Mouse (Mus musculus) hindbrain, embryonic 16.5 days (tissue): ENCODE results near the gene Calhm1. TPM values are rescaled to one million over a fixed set of nuclear protein-coding genes. Genes with fewer than 3 reads are reported as not detected.

Experiments
- ATAC-seq: fragments of 200-750 bp; cut with Nextera tagmentation; 2 replicates; pipeline ENCODE4 v1.8.0; 2017; ENCODE audit warnings: moderate TSS enrichment, moderate library complexity
- H3K27ac ChIP-seq: fragments of 300-500 bp; sonication (generic); 2 replicates; pipeline ENCODE4 v1.5.1; 2014; ENCODE audit warnings: low read depth, mild to moderate bottlenecking, control low read depth, low read length, moderate library complexity
- H3K27me3 ChIP-seq: fragments of 300-500 bp; sonication (generic); replicated peaks from 2 replicates; pipeline ENCODE4 v1.6.1; 2014; ENCODE audit warnings: low read length; ENCODE audit not compliant: control insufficient read depth, insufficient read depth
- H3K36me3 ChIP-seq: fragments of 300-500 bp; sonication (generic); 2 replicates; pipeline ENCODE4 v1.6.1; 2014; ENCODE audit warnings: mild to moderate bottlenecking, low read length, moderate library complexity, mixed read lengths; ENCODE audit not compliant: control insufficient read depth, insufficient read depth
- H3K4me1 ChIP-seq: fragments of 300-500 bp; sonication (generic); 2 replicates; pipeline ENCODE4 v1.6.1; 2014; ENCODE audit warnings: low read depth, low read length; ENCODE audit not compliant: control insufficient read depth, insufficient read depth
- H3K4me2 ChIP-seq: fragments of 300-500 bp; sonication (generic); 2 replicates; pipeline ENCODE4 v1.6.1; 2014; ENCODE audit warnings: mild to moderate bottlenecking, low read length, control low read depth, moderate library complexity
- H3K4me3 ChIP-seq: fragments of 300-500 bp; sonication (generic); 2 replicates; pipeline ENCODE4 v1.5.1; 2014; ENCODE audit warnings: mild to moderate bottlenecking, low read length, control low read depth, moderate library complexity
- H3K9ac ChIP-seq: fragments of 300-500 bp; sonication (generic); 2 replicates; pipeline ENCODE4 v1.6.1; 2014; ENCODE audit warnings: low read depth, mild to moderate bottlenecking, control low read depth, low read length, moderate library complexity
- H3K9me3 ChIP-seq: fragments of 300-500 bp; sonication (generic); 2 replicates; pipeline ENCODE4 v1.6.1; 2014; ENCODE audit warnings: mild to moderate bottlenecking, low read length, moderate library complexity; ENCODE audit not compliant: control insufficient read depth
- WGBS: fragments of 180-500 bp; shearing (Covaris S2); extraction: QIAGEN DNeasy Blood & Tissue Kit; methylation state at CpG from one replicate; pipeline ENCODE4 v1.1.7; 2014; 5-methylcytosine and 5-hydroxymethylcytosine counted together
- polyA plus RNA-seq: library from polyadenylated mRNA; unstranded; fragments of >200 nt; fragmentation: Nextera tagmentation; extraction: Ambion mirVana; gene quantifications from 2 replicates; pipeline ENCODE4 v1.2.1, GENCODE M21; 2015

Gene Calhm1
- not detected in 2 replicates for polyA plus RNA-seq

- H3K4me3 ChIP-seq, result no peak within 1 kb of the TSS
- no peaks in the 10 kb centered on the region for H3K27me3 ChIP-seq
- H3K9ac ChIP-seq, result no peak within 1 kb of the TSS
- no peak; the same call in 1 of the 2 replicates for ATAC-seq
- H3K9me3 ChIP-seq, result no peaks in the 10 kb centered on the region
- no peak within 1 kb of the TSS for H3K4me2 ChIP-seq
- H3K4me1 ChIP-seq, result no peaks in the 10 kb centered on the region
- no peaks in the 10 kb centered on the region for H3K36me3 ChIP-seq
- H3K27ac ChIP-seq, result no peak within 1 kb of the TSS
- 96% methylated on average over 6 of the region's 6 CpGs for WGBS
Observed at GRCm38 (mm10) chr19:47144154-47144553, at the start of gene Calhm1. TSS of gene Calhm1 (minus strand) at chr19:47144254.

- ATAC-seq, result no peak
- WGBS, result 98% methylated on average over 5 of the region's 5 CpGs
- Histone ChIP-seq H3K27ac (no peak overlapping the region), H3K9me3 (no peaks in the 10 kb centered on the region), H3K27me3 (no peaks in the 10 kb centered on the region), H3K36me3 (no peaks in the 10 kb centered on the region), H3K4me2 (no peak overlapping the region), H3K4me3 (no peak overlapping the region), H3K9ac (no peak overlapping the region), H3K4me1 (peaks cover 4% of the 10 kb centered on the region)
Observed at GRCm38 (mm10) chr19:47192158-47192557, 48.1 kb upstream of the Calhm1 start.

GRCm38 (mm10) chr19:47188515-47189128 is 44.6 kb upstream of the Calhm1 start:
- no peak overlapping the region for H3K4me3 ChIP-seq
- H3K4me1 ChIP-seq, result peaks cover 4% of the 10 kb centered on the region
- no peak overlapping the region for H3K9ac ChIP-seq
- H3K27me3 ChIP-seq, result no peaks in the 10 kb centered on the region
- no peaks in the 10 kb centered on the region for H3K36me3 ChIP-seq
- H3K27ac ChIP-seq, result peak overlapping the region; percentile 55
- peak; percentile 93 for ATAC-seq
- 56% methylated on average over 11 of the region's 11 CpGs for WGBS
- no peaks in the 10 kb centered on the region for H3K9me3 ChIP-seq
- H3K4me2 ChIP-seq, result no peak overlapping the region

GRCm38 (mm10) chr19:47186514-47187275 is 42.6 kb upstream of the Calhm1 start:
- WGBS, result 44% methylated on average over 15 of the region's 15 CpGs
- H3K9ac ChIP-seq, result no peak overlapping the region

GRCm38 (mm10) chr19:47184736-47185135 is 40.7 kb upstream of the Calhm1 start:
- H3K27me3 ChIP-seq, result no peaks in the 10 kb centered on the region; the same call in 1 of the 2 replicates
- WGBS, result 57% methylated on average over 4 of the region's 4 CpGs
- H3K9ac ChIP-seq, result no peak overlapping the region
- no peak for ATAC-seq
- H3K36me3 ChIP-seq, result no peaks in the 10 kb centered on the region
- H3K9me3 ChIP-seq, result peaks cover 4% of the 10 kb centered on the region; the same call in 1 of the 2 replicates
- H3K4me1 ChIP-seq, result peaks cover 9% of the 10 kb centered on the region
- no peak overlapping the region for H3K27ac ChIP-seq
- no peak overlapping the region for H3K4me2 ChIP-seq
- no peak overlapping the region for H3K4me3 ChIP-seq

More at GRCm38 (mm10) chr19:47186514-47187275, 42.6 kb upstream of the Calhm1 start:
- Histone ChIP-seq H3K9me3 (peaks cover 4% of the 10 kb centered on the region; the same call in 1 of the 2 replicates), H3K27ac (no peak overlapping the region), H3K27me3 (no peaks in the 10 kb centered on the region), H3K36me3 (no peaks in the 10 kb centered on the region), H3K4me1 (peaks cover 4% of the 10 kb centered on the region), H3K4me2 (no peak overlapping the region), H3K4me3 (no peak overlapping the region)
- no peak for ATAC-seq

GRCm38 (mm10) chr19:47184221-47184620 is 40.2 kb upstream of the Calhm1 start:
- peaks cover 14% of the 10 kb centered on the region for H3K4me1 ChIP-seq
- no peak overlapping the region for H3K4me2 ChIP-seq
- no peak overlapping the region for H3K9ac ChIP-seq
- ATAC-seq, result no peak
- H3K27me3 ChIP-seq, result no peaks in the 10 kb centered on the region; the same call in 1 of the 2 replicates
- peaks cover 4% of the 10 kb centered on the region; the same call in 1 of the 2 replicates for H3K9me3 ChIP-seq
- H3K36me3 ChIP-seq, result no peaks in the 10 kb centered on the region
- 62% methylated on average over 8 of the region's 8 CpGs for WGBS
- H3K4me3 ChIP-seq, result no peak overlapping the region
- H3K27ac ChIP-seq, result no peak overlapping the region

GRCm38 (mm10) chr19:47180011-47180410 is 36.0 kb upstream of the Calhm1 start:
- peak overlapping the region; percentile 86 for H3K4me2 ChIP-seq
- ATAC-seq, result no peak
- peak overlapping the region; percentile 80; the same call in 1 of the 2 replicates for H3K27ac ChIP-seq
- 13% methylated on average over 8 of the region's 8 CpGs for WGBS
- H3K27me3 ChIP-seq, result no peaks in the 10 kb centered on the region; the same call in 1 of the 2 replicates
- no peaks in the 10 kb centered on the region for H3K36me3 ChIP-seq
- peaks cover 10% of the 10 kb centered on the region for H3K4me1 ChIP-seq
- H3K4me3 ChIP-seq, result peak overlapping the region; percentile 61
- H3K9ac ChIP-seq, result peak overlapping the region; percentile 82; the same call in 1 of the 2 replicates
- H3K9me3 ChIP-seq, result peaks cover 4% of the 10 kb centered on the region; the same call in 1 of the 2 replicates

- no peaks in the 10 kb centered on the region for H3K36me3 ChIP-seq
- H3K4me1 ChIP-seq, result peaks cover 10% of the 10 kb centered on the region
- peak overlapping the region; percentile 82 for H3K9ac ChIP-seq
- H3K27me3 ChIP-seq, result no peaks in the 10 kb centered on the region; the same call in 1 of the 2 replicates
- H3K4me3 ChIP-seq, result peak overlapping the region; percentile 61
- H3K27ac ChIP-seq, result peak overlapping the region; percentile 80
- peak overlapping the region; percentile 86 for H3K4me2 ChIP-seq
- peaks cover 4% of the 10 kb centered on the region; the same call in 1 of the 2 replicates for H3K9me3 ChIP-seq
- WGBS, result under 1% methylated on average over 37 of the region's 42 CpGs
- ATAC-seq, result peak; percentile 43
Observed at GRCm38 (mm10) chr19:47179272-47179809, 35.3 kb upstream of the Calhm1 start.
